28 mouse cellular contexts compared by ENCODE assay signal in genomic region chr17:80446470-80446869, GRCm38 (mm10).
"Had no signal": no experiment of that assay in that cellular context is flagged by ENCODE, and none has a peak within 500 bp of the region (broad histone marks: within the 10 kb centered on the region; RNA-seq: fewer than 3 reads in every experiment).

No protein-coding gene starts in this region.

- H3K4me3 ChIP-seq: embryonic facial prominence, embryonic 10.5 days; embryonic facial prominence, embryonic 12.5 days; embryonic facial prominence, embryonic 13.5 days; embryonic facial prominence, embryonic 15.5 days; erythroblast, embryonic 14.5 days; forebrain, embryonic 10.5 days; forebrain, embryonic 12.5 days; forebrain, embryonic 13.5 days; forebrain, embryonic 15.5 days; gastrocnemius, adult 2 months; heart, adult 2 months had no signal

- DNase-seq: cerebellum, adult 2 months; cerebellum, adult 8-10 months; cerebellum, adult 9-10 months; cerebellum, adult 9-11 months; cerebellum, postnatal 10 days; cerebellum, postnatal 14 days; cerebellum, postnatal 25 days; cerebellum, postnatal 36 days; embryo, embryonic 11 days; forebrain, postnatal 0 days; gastrocnemius, adult 2 months; gastrocnemius, postnatal 10 days; gastrocnemius, postnatal 14 days; gastrocnemius, postnatal 25 days; gastrocnemius, postnatal 36 days; heart, adult 18-20 months; heart, adult 2 months had no signal

- H3K9ac ChIP-seq: embryonic facial prominence, embryonic 12.5 days; embryonic facial prominence, embryonic 13.5 days; embryonic facial prominence, embryonic 15.5 days; forebrain, embryonic 12.5 days; forebrain, embryonic 13.5 days; forebrain, embryonic 15.5 days; forebrain, postnatal 0 days had no signal

- H3K27ac ChIP-seq: embryonic facial prominence, embryonic 10.5 days; embryonic facial prominence, embryonic 12.5 days; embryonic facial prominence, embryonic 13.5 days; embryonic facial prominence, embryonic 15.5 days; forebrain, embryonic 10.5 days; forebrain, embryonic 12.5 days; forebrain, embryonic 13.5 days; forebrain, embryonic 15.5 days; gastrocnemius, adult 2 months; heart, adult 2 months had no signal

- ATAC-seq: forebrain, embryonic 13.5 days; forebrain, embryonic 14.5 days; forebrain, embryonic 15.5 days; forebrain, embryonic 16.5 days; forebrain, postnatal 0 days had no signal

- H3K4me2 ChIP-seq: embryonic facial prominence, embryonic 12.5 days; embryonic facial prominence, embryonic 13.5 days; embryonic facial prominence, embryonic 15.5 days; forebrain, embryonic 12.5 days; forebrain, embryonic 13.5 days; forebrain, embryonic 15.5 days had no signal

- H3K9me3 ChIP-seq: embryonic facial prominence, embryonic 10.5 days; embryonic facial prominence, embryonic 12.5 days; embryonic facial prominence, embryonic 13.5 days; embryonic facial prominence, embryonic 15.5 days; forebrain, embryonic 10.5 days; forebrain, embryonic 12.5 days; forebrain, embryonic 13.5 days; forebrain, embryonic 15.5 days had no signal

- H3K27me3 ChIP-seq: embryonic facial prominence, embryonic 12.5 days; embryonic facial prominence, embryonic 13.5 days; embryonic facial prominence, embryonic 15.5 days; forebrain, embryonic 12.5 days; forebrain, embryonic 13.5 days; forebrain, embryonic 15.5 days had no signal

- H3K4me1 ChIP-seq: embryonic facial prominence, embryonic 12.5 days; embryonic facial prominence, embryonic 13.5 days; embryonic facial prominence, embryonic 15.5 days; forebrain, embryonic 15.5 days had no signal
